Mouse (Mus musculus): Measurements from ENCODE around the gene Glis3.

DNA sequence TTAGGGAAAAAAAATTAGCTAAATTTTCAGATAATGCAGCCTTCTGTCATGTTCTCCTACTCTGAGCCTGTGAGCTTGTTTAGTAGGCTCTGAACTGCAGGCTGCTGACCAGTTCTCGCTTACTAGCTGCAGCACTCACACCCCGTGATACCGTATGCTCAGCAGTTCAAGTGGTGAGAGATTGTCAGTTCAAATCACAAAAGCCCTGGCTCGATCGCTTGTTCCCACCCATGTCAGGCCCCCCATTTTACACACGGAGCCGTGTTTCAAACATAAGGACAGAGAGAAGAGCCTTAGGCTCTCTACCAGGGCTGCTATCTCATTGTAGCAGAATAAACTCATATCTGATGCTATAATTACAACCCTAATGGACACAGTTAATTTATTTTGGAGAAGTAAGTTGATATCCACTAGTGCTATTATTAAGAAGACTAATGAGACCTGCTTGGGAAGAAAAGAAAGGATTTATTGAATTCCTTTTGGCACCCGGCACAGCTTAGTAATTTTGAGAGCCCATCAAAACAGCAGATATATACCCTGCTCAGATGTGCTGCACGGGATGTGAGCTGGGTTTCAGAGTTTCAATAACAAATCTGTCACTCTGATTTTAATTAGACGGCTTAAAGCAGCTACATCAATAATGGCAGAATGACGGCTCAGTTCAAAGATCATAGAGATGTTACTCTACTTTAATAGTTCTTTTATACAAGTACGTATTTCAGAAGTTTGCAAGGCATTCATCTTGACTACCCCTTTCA, 284.9 kb downstream of the Glis3 start:
- TF ChIP-seq ZNF384 (IDR thresholded peaks at IDR 0.05; ENCODE audit: low read depth, low read length) (no peak), CHD2 (IDR thresholded peaks at IDR 0.05; ENCODE audit: low read depth, low read length) (no peak), MAFK (IDR thresholded peaks at IDR 0.05; ENCODE audit: insufficient read depth, low read depth, low read length) (no peak), HCFC1 (IDR thresholded peaks at IDR 0.05; ENCODE audit: borderline replicate concordance, insufficient read depth, low read length) (no peak)

All from ES-E14 (cell line).